Mouse (Mus musculus) cerebellum, adult 8-10 months (tissue): ENCODE data around the gene Tmtc2.

Experiments
- DNase-seq: peaks from one replicate; pipeline ENCODE4 v3.0.0; 2022

Tmtc2 gene

GRCm38 (mm10) chr10:105286221-105286620 lies 288.0 kb downstream of the Tmtc2 start:
- no peak for DNase-seq

DNA sequence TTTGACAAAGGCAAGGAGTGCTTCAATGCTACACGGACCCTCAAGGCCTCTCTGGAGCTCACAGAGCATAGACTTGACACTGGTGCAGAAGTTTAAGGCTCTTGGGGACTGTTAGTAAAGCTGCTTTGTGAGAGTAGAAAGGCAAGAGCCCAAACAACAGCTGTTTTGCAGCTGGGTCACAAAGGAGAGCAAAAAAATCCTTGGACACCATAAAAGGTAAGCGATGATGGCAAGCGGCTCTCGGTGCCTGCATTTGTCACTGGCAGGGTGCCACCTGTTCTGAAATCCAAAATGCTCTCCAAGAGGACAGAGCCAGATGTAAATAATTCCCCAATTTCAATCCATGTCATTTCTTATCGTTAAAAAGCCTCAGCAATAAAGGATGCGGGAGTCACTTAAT lies 290.1 kb downstream of the Tmtc2 start:
- peak; percentile 25 for DNase-seq

- DNase-seq = no peak
These were observed 293.3 kb downstream of the Tmtc2 start for GRCm38 (mm10) chr10:105280933-105281332.

GRCm38 (mm10) chr10:105260053-105260452 lies 314.2 kb downstream of the Tmtc2 start:
- no peak for DNase-seq

- peak; percentile 39 for DNase-seq
These were observed 336.0 kb downstream of the Tmtc2 start for GRCm38 (mm10) chr10:105238291-105238690.

GRCm38 (mm10) chr10:105232864-105233263 lies 341.4 kb downstream of the Tmtc2 start:
- no peak for DNase-seq

DNA sequence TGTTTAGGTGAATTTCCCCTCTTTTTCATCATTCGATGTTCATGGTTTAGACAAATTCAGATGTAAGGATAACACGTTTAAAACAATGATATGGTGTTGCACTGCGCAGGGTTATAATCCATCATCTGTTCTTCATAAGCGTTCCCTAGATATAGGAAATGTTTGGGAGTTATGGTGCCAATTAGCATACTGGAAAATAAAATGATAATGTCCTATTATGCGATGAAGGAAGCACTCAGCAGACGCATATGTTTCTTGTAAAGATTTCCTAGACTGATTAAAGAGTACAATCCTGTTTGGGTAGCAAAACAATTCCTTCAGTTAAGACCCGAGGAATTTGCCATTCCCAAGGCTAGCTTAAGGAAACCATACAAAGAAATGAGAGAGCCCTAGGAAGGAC lies 343.8 kb downstream of the Tmtc2 start:
- DNase-seq = no peak

GRCm38 (mm10) chr10:105228623-105229022 lies 345.6 kb downstream of the Tmtc2 start:
- no peak for DNase-seq

GRCm38 (mm10) chr10:105227631-105228030 lies 346.6 kb downstream of the Tmtc2 start:
- no peak for DNase-seq

GRCm38 (mm10) chr10:105225714-105226113 lies 348.5 kb downstream of the Tmtc2 start:
- no peak for DNase-seq

GRCm38 (mm10) chr10:105222904-105223303 lies 351.3 kb downstream of the Tmtc2 start:
- no peak for DNase-seq

GRCm38 (mm10) chr10:105201491-105201890 lies 372.8 kb downstream of the Tmtc2 start:
- no peak for DNase-seq

DNA sequence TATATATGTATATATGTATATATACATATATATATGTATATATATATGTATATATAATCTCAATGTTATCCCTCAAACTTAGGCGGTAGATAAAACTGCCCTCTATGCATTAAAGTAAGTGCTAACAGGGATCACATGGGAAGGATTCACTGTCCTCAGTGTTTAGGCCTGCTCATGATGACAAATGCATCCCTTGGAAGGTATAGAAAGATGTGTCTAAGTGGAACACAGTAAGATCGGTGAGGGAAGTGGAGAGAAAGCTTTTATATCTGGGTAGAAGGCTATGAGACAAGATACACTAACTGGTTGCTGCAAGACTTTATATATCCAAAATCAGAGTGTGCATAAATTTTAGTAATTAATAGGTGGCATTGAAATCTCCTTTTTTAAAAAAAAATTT lies 373.6 kb downstream of the Tmtc2 start:
- DNase-seq = no peak

- no peak for DNase-seq
These were observed 374.2 kb downstream of the Tmtc2 start for GRCm38 (mm10) chr10:105200092-105200491.

- DNase-seq = no peak
These were observed 374.7 kb downstream of the Tmtc2 start for GRCm38 (mm10) chr10:105199515-105199914.

GRCm38 (mm10) chr10:105195377-105195776 lies 378.9 kb downstream of the Tmtc2 start:
- no peak for DNase-seq

- no peak for DNase-seq
These were observed 380.3 kb downstream of the Tmtc2 start for GRCm38 (mm10) chr10:105193756-105194460.

GRCm38 (mm10) chr10:105192071-105192470 lies 382.2 kb downstream of the Tmtc2 start:
- DNase-seq = no peak

DNA sequence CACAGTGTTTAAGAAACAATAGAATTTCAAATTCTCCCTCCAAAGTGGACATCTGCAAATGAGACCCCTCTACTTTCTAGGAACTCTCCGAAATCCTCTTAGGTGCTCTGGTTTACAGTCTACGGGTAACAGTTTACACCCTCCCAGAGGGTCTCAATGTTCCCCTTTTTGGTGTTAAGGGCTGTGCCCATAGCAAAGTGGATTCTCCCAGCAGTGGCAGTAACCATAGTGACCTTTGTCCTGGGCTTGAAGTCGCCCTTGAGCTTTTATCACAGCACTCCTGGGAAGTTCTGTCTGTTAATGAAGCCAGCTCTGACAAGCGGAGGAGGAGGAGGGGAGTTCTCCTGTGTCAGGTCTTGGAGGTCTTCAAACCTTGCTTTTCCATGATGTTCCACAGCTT lies 384.5 kb downstream of the Tmtc2 start:
- no peak for DNase-seq

GRCm38 (mm10) chr10:105186636-105187035 lies 387.6 kb downstream of the Tmtc2 start:
- no peak for DNase-seq

DNA sequence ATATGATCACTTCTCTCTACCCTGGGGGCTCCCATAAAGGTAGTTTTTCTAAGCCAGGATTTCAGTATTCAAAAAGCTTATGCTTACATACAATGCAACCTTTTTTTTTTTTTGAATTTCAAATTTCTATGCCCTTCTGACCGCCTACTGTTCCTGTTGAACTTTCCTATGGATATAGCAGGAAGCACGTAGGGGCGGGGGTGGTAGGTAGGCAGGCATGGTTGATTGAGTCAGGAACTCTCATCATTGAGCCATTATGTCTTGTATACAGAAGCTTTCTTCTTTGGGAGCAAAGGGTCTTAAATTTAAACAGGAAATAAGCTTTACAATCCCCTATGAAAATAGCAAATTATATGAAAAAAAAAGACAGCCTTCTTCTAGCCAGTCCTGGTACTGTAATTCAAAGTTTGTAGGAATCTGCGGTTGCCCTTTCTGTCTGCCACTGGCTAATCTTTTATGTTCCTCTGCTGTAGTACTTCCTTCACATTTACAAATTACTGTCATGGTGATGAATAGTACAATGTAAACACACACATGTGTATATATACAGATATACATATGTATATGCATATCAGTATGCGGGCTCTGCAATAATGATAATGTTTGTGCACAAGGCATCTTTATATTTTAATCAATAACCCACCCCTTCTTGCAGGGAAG lies 405.7 kb downstream of the Tmtc2 start:
- DNase-seq = no peak

DNA sequence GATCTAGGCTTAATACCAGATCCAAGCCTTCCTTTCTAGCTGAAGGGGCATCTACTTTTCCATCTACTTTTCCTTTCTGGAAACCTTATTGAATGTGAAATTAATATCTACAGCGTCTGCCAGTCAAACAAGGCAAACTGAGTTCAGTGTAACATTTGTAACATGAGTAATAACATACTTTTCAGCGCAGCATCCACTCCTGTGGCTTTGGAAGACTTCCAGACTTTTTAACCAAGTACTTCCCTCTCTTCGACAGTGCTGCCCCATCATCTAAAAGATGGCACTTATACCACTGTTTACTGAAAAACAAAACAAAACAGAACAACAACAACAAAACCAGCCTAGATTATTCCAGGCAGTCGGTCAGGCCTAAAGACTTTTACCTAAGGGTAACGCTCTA lies 409.0 kb downstream of the Tmtc2 start:
- no peak for DNase-seq

DNA sequence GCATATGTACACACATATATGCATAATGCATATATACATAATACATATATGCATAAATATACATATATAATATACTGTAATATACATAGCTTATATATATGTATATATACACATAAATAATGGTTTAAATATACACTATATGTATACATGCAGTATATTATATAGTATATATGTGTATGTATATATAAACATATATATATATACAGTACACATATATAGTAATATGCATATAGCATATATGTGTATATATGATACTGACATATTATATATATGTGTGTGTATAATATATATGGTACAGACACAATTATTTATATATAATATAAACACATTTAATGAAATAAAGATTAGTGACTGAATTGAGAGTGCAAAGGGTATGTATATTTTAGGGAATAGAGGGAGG lies 420.5 kb downstream of the Tmtc2 start:
- DNase-seq = no peak

DNA sequence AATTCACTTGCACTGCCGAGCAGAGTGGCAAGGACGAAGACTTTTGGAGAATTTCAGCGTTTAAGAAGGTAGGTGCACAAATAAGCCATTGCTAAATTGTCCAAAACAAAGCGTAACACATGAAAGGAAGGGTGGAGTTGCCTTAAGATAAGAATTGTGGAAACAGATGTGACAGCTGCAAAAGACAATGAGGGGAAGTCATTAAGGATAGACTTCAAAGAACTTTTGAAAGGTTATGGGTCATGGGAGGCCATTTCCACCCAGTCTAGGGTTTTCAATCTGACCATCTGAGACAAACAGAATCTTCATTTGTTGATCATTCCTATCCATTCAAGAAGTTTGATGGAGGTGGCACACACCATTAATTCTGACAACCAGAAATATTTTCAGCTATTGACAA lies 429.9 kb downstream of the Tmtc2 start:
- DNase-seq = no peak

DNA sequence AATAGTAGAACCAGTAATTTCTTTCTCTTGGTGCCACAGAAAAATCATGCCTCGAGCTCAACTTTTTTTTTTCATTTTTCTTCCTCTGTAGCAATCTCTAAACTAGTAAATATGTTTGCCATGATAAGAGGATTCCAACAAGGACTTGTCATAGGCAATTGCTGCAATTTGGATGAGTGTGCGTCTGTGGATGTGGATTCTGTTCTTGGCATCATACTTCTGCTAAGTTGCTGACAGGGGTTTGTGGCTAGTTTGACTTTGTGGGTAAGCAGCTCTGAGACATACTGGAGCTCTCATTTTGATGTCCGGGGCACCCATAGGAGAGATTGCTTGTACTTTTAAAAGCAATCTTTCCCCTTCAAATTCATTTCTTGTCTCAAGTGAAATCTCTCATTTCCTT lies 432.1 kb downstream of the Tmtc2 start:
- no peak for DNase-seq
